Mouse (Mus musculus) kidney, adult 2 months (tissue): ENCODE measurements around the gene Upp2.

Experiments
- CTCF ChIP-seq: fragments of 200-500 bp; conservative IDR thresholded peaks from 2 replicates; pipeline ENCODE4 v1.5.1; 2011; ENCODE audit warnings: low read depth, mild to moderate bottlenecking, control low read depth, low read length, moderate library complexity, mixed read lengths; ENCODE audit not compliant: insufficient read depth, insufficient read length
- POLR2A ChIP-seq: fragments of 200-500 bp; IDR thresholded peaks from one replicate; pipeline ENCODE4 v1.6.1; 2011; ENCODE audit warnings: low read depth, low read length, control low read depth

GRCm38 (mm10) chr2:58597556-58597955 lies 30.5 kb downstream of the Upp2 start:
- TF ChIP-seq POLR2A (no peak), CTCF (no peak)
